Mouse (Mus musculus) small intestine, adult 2 months (tissue): ENCODE measurements around the gene Amh.

ENCODE experiments used
- CTCF ChIP-seq: fragments of 200-500 bp; IDR thresholded peaks from 2 replicates; pipeline ENCODE4 v1.5.1; 2012; ENCODE audit warnings: low read depth, mild to moderate bottlenecking, control low read depth, inconsistent platforms, low read length, moderate library complexity, mixed read lengths; ENCODE audit not compliant: insufficient replicate concordance, insufficient read length; ENCODE audit errors: extremely low read depth
- POLR2A ChIP-seq: fragments of 200-500 bp; IDR thresholded peaks from 2 replicates; pipeline ENCODE4 v1.6.1; 2012; ENCODE audit warnings: low read depth, mild to moderate bottlenecking, control low read depth, inconsistent platforms, low read length, moderate library complexity

GRCm38 (mm10) chr10:80755291-80756015, 49.6 kb upstream of the Amh start:
- TF ChIP-seq CTCF (no peak), POLR2A (no peak)
